Mouse (Mus musculus) Patski (cell line): Measurements from ENCODE around the gene Rwdd2a. TPM values are rescaled to one million over a fixed set of nuclear protein-coding genes. Genes with fewer than 3 reads are reported as not detected.
A peak's percentile ranks its signal among the peaks of the same experiment; 100 is the strongest.

ENCODE experiments used
- ATAC-seq: fragments of 100-300 bp; one replicate; pipeline ENCODE4 v1.8.0; 2021
- CTCF ChIA-PET: fragments of 350-600 bp; sonication (Branson Sonifier 250); formaldehyde crosslinking; loops from one replicate; lab custom pipeline; 2022; ENCODE audit warnings: inconsistent platforms; lab: Charles Lee
- POLR2A ChIA-PET: fragments of 350-600 bp; sonication (Branson Sonifier 250); formaldehyde crosslinking; loops from one replicate; lab custom pipeline; 2022; ENCODE audit warnings: antibody characterized with exemption, inconsistent platforms; lab: Charles Lee
- DNase-seq: peaks from one replicate; pipeline ENCODE4 v3.0.0-alpha.2; 2011; ENCODE audit warnings: low read depth, low spot score
- H3K27me3 ChIP-seq: fragments of 371-371 bp; one replicate; pipeline ENCODE4 v1.5.1; 2021
- CTCF ChIP-seq: fragments of 100-300 bp; IDR thresholded peaks from one replicate; pipeline ENCODE4 v1.5.1; 2021
- in situ Hi-C: fragments of 300-500 bp; cut with MboI; formaldehyde crosslinking; loops from 3 replicates; pipeline ENCODE4 v1.11.1; 2018; ENCODE audit warnings: low pct_unique_long_range_greater_than_20kb, mixed read lengths
- polyA plus RNA-seq: library from polyadenylated mRNA; unstranded; gene quantifications from one replicate; pipeline ENCODE4 v1.2.3, GENCODE M21; 2021

Rwdd2a gene
- polyA plus RNA-seq: 5.6 TPM

- ATAC-seq (peak; percentile 99), DNase-seq (peak; percentile 44)
- POLR2A ChIA-PET: interaction anchor here (0.6 to 1.6 kb wide), 3 partner anchors 13 to 823 kb away, joined by 3 to 9 read pairs (median 4); partner anchors contain the start of gene Ibtk
- in situ Hi-C loops: loop anchor here (5.0 kb wide), 1 partner anchor 104 kb away; the partner anchor contains the start of gene Dop1a
- no peak for TF ChIP-seq CTCF
- H3K27me3 ChIP-seq: no peaks in the 10 kb centered on the region
- CTCF ChIA-PET: interaction anchor here (1.3 to 1.5 kb wide), 4 partner anchors 11 to 106 kb away, joined by 3 to 6 read pairs (median 5); partner anchors contain the start of gene Ube2cbp
Measured at GRCm38 (mm10) chr9:86571540-86572135, at the start of gene Rwdd2a, which contains the start of gene Pgm3. Gene Rwdd2a (plus strand): TSS chr9:86571991. Gene Pgm3 (minus strand): TSS chr9:86571842.

DNA sequence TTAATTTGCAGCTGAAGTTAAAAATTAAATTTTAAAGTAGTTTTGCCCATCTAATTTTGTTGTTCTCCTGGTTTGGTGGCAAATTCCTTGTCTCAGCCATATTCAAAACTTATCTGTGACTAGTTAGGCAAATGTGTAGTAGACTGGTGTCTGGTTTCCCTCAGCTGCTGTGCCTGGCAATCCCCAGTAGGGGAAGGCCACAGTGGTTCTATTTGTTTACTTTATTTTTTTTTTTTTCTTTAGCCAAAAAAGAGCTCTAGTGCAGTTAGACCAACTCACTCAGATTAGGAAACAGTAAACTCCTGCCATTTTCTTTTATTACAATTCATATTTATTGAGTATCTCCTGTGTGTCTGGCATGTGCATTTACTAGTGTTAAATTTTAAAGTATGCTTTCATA lies 49.5 kb upstream of the Rwdd2a start:
- no peak for ATAC-seq
- TF ChIP-seq CTCF: peak; percentile 13
- POLR2A ChIA-PET: no interaction called here

DNA sequence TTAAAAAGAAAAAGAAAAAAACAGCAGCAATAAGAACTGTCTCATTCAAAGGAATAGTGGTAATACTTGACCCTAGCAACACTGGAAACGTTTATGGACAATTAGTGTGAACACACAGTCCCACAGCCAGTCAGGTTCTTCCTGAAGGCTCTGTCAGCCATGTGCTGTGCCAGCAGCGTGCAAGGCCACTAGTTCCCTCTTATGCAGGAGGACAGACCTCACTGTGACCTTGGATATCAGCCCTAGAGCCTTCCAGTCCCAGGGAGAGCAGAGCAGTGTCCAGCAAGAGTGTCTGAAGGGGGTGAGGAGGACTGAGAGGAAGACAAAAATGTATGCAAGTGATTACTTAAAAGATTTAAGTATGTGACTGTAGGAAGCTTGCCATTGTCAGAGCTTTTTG lies 46.2 kb upstream of the Rwdd2a start:
- ChIA-PET CTCF (no interaction called here), POLR2A (no interaction called here)
- ATAC-seq (no peak), DNase-seq (no peak)
- in situ Hi-C loops: no loop called here
- no peak for TF ChIP-seq CTCF
- H3K27me3 ChIP-seq: no peaks in the 10 kb centered on the region

More for the DNA sequence above, 49.5 kb upstream of the Rwdd2a start:
- no peaks in the 10 kb centered on the region for H3K27me3 ChIP-seq
- in situ Hi-C loops: no loop called here
- CTCF ChIA-PET: interaction anchor here (0.7 to 1.1 kb wide), 2 partner anchors 14 to 46 kb away, joined by 4 to 5 read pairs; no protein-coding TSS in a partner anchor
- no peak for DNase-seq

DNA sequence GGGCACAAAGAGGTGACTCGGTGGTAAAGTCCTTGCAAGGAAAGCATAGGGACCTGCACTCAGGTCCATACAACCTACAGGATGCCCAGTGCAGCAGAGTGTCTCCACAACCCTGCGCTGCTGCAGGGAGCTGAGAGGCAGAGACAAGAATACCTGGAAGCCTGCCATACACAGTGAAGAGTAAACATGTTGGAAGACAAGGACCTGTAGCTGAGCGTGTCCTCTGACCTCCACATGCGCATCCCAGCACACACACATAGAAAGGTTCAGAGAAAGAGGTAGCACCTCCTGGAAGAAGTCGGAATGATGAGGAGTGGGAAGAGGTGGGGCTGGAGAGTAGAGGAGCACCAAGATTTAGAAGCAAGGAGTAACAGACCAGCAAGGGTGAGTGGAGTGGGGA lies 37.7 kb upstream of the Rwdd2a start:
- DNase-seq: no peak
- in situ Hi-C loops: no loop called here
- ChIA-PET CTCF (interaction anchor here (1.4 kb wide), 1 partner anchor 13 kb away, joined by 4 read pairs; no protein-coding TSS in a partner anchor), POLR2A (interaction anchor here (1.2 kb wide), 1 partner anchor 1757 kb away, joined by 4 read pairs; no protein-coding TSS in a partner anchor)
- TF ChIP-seq CTCF: no peak
- ATAC-seq: no peak
- H3K27me3 ChIP-seq: no peaks in the 10 kb centered on the region

GRCm38 (mm10) chr9:86543451-86543850 lies 28.3 kb upstream of the Rwdd2a start:
- ChIA-PET POLR2A (interaction anchor here (0.6 kb wide), 1 partner anchor 16 kb away, joined by 3 read pairs; no protein-coding TSS in a partner anchor), CTCF (interaction anchor here (1.5 to 2.3 kb wide), 5 partner anchors 14 to 203 kb away, joined by 4 to 7 read pairs (median 6); partner anchors contain the start of gene Dop1a)

DNA sequence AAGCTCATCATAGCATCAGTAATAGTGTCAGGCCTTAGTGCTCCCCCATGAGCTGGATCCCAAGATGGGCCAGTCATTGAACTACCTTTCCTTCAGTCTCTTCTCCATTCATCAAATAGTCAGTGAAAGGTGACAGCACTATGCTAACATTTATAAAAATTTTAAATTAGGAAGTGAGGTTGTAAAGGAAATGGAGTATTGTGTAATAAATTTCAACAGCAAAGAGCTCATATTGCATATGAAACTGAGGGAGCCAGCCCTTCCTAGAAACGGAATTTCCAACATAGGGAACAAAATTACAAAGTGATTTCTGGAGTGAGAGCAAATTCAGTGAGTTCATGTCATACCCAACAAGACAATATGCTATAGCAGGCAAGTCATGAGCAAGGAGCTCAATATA lies 27.2 kb upstream of the Rwdd2a start:
- DNase-seq: no peak
- CTCF ChIA-PET: interaction anchor here (1.0 to 2.3 kb wide), 4 partner anchors 13 to 77 kb away, joined by 3 to 6 read pairs (median 4); partner anchors contain the start of gene Dop1a
- TF ChIP-seq CTCF: no peak
- no peaks in the 10 kb centered on the region for H3K27me3 ChIP-seq
- in situ Hi-C loops: no loop called here
- POLR2A ChIA-PET: no interaction called here
- ATAC-seq: no peak

More at GRCm38 (mm10) chr9:86543451-86543850, 28.3 kb upstream of the Rwdd2a start:
- in situ Hi-C loops: no loop called here
- H3K27me3 ChIP-seq: no peaks in the 10 kb centered on the region
- DNase-seq (no peak), ATAC-seq (no peak)
- no peak for TF ChIP-seq CTCF

DNA sequence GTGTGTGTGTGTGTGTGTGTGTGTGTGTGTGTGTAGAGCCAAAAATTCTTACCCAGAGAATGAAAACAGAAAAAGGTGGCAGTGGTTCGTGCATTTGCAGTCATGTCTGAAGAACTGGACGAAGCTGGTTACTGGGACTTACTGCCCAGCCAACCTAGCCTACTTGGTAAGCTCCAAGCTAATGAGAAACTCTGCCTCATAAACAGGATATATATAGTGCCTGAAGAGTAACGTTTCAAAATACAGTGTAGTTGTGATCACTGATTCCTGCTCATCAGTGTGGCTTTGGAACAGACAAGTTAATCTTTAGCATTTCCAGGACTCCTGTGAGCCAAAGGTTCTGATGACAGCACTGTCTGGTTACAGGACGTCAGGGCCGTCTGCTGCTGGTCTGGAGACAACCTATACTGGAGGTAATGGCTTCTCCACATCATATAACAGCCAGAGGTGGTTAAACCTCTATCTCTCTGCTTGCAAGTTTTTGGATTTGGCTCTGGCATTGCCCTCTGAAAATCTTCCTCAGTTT lies 22.1 kb upstream of the Rwdd2a start:
- CTCF ChIA-PET: interaction anchor here (1.4 kb wide), 1 partner anchor 39 kb away, joined by 3 read pairs; no protein-coding TSS in a partner anchor
- no peak for TF ChIP-seq CTCF
- POLR2A ChIA-PET: no interaction called here
- no peaks in the 10 kb centered on the region for H3K27me3 ChIP-seq
- DNase-seq: no peak
- in situ Hi-C loops: no loop called here
- ATAC-seq: no peak

DNA sequence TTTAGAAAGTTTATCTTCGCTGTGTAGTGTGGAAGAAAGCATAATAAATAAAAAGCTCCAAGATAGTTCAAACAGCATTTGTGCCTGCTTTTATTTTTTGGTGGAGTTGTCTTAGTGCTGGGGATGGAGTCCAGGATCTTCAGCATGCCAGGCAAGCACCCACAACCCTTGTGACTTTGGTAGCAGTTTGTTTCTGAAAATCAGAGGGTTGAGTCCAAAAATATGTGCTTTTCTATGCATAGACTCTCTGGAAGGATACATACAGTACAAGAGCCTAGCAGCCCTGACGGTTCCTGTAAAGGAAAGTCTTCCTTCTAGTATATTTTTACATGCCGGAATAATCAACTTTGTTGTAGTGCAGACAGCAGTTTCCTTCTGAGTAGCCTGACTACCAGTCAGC lies 21.1 kb upstream of the Rwdd2a start:
- H3K27me3 ChIP-seq: no peaks in the 10 kb centered on the region
- DNase-seq (no peak), ATAC-seq (no peak)
- ChIA-PET POLR2A (no interaction called here), CTCF (interaction anchor here (1.4 kb wide), 1 partner anchor 40 kb away, joined by 3 read pairs; no protein-coding TSS in a partner anchor)
- in situ Hi-C loops: no loop called here
- TF ChIP-seq CTCF: no peak

DNA sequence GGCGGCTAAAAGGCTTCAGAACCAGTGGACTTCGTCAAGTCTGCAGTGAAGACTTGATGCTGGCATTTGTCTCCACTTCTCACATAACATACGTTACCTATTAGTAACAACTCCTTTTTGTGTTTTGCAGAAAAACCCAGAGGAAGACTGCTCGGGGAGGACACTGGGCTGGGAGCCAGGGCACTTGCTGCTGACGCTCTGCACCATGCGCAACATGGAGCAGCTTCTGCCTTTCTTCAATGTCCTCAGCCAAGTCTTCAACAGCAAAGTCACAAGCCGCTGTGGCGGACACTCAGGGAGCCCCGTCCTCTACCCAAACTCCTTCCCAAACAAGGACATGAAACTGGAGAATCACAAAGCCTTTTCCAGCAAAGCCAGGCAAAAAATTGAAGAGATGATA lies 17.9 kb upstream of the Rwdd2a start:
- ChIA-PET POLR2A (no interaction called here), CTCF (no interaction called here)
- DNase-seq (no peak), ATAC-seq (no peak)
- no peak for TF ChIP-seq CTCF
- H3K27me3 ChIP-seq: no peaks in the 10 kb centered on the region
- in situ Hi-C loops: no loop called here

DNA sequence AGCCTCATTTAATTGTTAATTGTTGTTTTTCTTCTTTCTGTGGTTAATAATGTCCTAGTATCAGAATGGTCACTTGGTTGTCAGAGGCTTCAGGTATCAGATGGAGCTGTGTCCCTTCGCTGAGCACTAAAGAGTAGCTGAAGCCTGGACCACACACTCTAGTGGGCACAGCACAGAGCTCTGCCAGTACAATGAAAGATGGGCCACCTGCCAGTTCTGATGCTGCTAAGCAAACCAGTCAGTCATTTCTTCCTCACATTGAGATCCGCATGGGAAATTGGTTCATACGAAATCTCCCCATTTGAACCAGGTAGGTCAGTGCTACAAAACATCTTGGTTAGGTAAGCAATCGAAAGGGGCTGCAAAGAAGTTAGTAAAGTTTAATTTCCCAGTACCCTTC lies 17.1 kb upstream of the Rwdd2a start:
- CTCF ChIA-PET: no interaction called here
- ATAC-seq (no peak), DNase-seq (no peak)
- no peaks in the 10 kb centered on the region for H3K27me3 ChIP-seq
- in situ Hi-C loops: no loop called here
- POLR2A ChIA-PET: no interaction called here
- no peak for TF ChIP-seq CTCF

DNA sequence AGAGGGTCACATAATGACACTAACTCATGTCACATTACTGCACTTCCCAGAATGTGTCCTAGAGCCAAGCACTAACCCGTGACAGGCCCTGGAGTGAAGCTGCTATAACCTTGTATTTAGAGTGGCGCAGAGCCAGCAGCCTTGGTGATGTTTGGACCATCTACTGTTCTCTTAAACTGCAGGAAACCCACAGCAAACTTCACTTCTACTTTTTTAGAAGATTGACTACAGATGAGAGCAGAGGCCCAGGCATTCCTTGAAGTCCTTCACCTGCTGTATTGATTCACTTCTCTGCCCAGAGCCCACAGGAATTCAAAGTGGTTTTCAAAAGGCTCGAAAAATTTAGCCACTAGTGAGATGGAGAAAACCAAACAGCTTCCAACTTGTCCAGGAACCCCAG lies 11.2 kb upstream of the Rwdd2a start:
- in situ Hi-C loops: no loop called here
- POLR2A ChIA-PET: no interaction called here
- DNase-seq: peak; percentile 44
- CTCF ChIA-PET: no interaction called here
- peak; percentile 91 for ATAC-seq
- TF ChIP-seq CTCF: no peak
- H3K27me3 ChIP-seq: no peaks in the 10 kb centered on the region
